Mouse (Mus musculus): ENCODE results near the gene Prkcb.
A peak's percentile ranks its signal among the peaks of the same experiment; 100 is the strongest.

The Prkcb gene

DNA sequence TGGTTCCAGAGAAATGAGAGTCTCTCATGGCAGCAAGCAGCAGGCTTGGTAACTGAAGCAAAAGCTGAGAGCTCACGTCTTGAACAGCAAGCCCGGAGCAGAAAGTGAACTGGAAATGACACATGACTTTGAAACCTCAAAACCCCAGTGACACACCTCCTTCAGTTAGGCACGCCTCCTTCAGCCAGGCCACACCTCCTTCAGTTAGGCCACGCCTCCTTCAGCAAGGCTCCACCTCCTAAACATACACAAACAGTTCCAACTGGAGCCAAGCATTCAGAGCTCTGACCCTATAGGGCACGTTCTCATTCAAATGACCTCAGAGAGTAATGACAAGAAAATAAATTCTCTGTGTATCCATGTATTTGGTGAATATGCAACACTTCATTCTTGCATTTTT is 316.5 kb downstream of the Prkcb start:
- DNase-seq = no peak

- DNase-seq = no peak
Measured at GRCm38 (mm10) chr7:122609420-122609819, 320.9 kb downstream of the Prkcb start.

DNA sequence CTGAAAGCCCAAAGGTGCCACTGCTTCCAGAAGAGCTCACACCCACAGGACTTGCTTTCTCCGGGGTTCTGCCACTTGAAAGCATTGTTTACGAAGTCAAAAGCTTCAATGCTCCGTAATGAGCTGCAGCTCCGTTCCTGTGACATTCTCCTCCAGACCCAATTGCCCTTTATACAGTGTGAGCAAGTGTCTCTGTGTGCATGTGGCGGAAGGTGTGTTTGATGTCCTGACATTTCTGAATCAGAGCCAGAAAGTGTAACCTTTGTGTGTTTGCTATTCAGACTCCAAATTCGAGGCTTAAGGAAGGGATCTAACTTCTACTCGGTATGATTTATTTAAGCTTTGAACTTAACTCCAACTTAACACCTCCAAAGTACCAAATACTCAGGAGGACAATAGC is 321.6 kb downstream of the Prkcb start:
- DNase-seq = no peak

DNA sequence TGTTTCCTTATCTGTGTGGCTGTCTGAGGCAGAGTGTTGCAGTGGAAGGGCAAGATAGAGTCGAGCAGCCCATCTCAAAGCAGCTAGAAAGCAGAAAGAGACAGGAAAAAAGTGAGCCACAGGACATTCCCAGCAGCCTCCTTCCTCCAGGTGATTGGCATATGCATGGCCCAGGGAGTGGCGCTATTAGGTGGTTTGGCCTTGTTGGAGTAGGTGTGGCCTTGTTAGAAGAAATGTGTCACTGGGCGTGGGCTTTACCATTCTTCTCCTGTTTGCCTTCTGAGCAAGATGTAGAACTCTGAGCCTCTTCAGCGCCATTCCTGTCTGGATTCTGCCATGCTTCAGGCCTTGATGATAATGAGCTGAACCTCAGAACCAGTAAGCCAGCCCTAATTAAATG is 325.3 kb downstream of the Prkcb start:
- DNase-seq = no peak

- peak; percentile 36 to 44 for DNase-seq
Measured at GRCm38 (mm10) chr7:122622125-122622774, 333.7 kb downstream of the Prkcb start.

GRCm38 (mm10) chr7:122623753-122624152 is 335.2 kb downstream of the Prkcb start:
- no peak for DNase-seq

- no peak for DNase-seq
Measured at GRCm38 (mm10) chr7:122628050-122628449, 339.5 kb downstream of the Prkcb start.

DNA sequence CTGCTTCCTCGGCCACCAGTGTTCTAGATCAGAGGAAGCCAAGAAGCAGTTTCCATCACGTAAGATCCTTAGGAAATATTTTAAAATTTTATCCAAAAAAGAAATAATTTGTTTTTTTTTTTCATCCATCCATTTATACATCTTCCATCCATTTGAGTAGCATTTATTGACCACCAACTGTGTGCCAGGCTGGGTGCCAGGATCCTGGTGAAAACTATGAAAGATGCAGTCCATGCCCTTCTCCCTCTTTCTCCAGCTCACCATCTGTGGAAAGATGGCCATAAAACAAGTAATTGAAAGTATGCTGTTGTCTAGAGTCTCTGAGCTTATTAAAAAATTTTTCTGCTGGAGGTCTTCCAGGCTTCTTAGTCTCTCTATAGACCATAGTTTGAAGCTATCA is 341.8 kb downstream of the Prkcb start:
- peak; percentile 60 to 62 for DNase-seq

DNA sequence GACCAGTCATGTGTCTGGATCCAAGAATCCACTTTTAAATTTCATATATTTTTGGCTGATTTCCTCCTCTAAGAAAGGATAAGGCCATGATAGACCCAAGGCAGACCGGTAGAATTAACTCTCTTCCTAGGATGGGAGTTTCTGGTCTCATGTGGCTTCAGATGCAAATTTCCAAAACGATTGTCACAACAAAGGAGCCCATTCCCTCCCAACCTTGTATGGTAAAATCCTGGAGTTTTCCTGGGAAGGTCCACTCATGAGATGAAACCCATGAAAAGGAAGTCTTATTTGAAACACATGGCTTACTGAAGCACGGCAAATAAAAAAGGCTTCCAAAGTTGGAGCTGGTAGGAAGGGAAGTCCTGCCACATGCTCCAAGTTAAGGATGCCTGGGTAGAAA is 342.6 kb downstream of the Prkcb start:
- no peak for DNase-seq

DNA sequence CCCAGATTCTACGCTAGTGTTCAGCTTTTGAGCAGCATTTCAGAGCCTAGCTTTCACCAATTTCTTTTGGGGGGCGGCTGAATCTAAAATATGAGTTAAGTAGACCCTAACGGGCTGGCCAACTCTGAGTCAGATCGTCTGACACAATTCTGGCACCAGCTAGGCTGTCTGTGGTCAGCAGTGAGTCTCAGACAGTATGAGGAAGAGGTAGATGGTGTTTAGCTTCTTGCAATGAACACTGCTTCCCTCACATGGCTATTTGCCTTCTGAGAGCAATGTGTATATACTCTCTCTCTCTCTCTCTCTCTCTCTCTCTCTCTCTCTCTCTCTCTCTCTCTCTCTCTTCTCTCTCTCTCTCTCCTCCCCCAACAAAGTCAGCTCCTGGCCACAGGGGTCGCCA is 344.4 kb downstream of the Prkcb start:
- no peak for DNase-seq

- DNase-seq = no peak
Measured at GRCm38 (mm10) chr7:122633463-122633862, 344.9 kb downstream of the Prkcb start.

DNA sequence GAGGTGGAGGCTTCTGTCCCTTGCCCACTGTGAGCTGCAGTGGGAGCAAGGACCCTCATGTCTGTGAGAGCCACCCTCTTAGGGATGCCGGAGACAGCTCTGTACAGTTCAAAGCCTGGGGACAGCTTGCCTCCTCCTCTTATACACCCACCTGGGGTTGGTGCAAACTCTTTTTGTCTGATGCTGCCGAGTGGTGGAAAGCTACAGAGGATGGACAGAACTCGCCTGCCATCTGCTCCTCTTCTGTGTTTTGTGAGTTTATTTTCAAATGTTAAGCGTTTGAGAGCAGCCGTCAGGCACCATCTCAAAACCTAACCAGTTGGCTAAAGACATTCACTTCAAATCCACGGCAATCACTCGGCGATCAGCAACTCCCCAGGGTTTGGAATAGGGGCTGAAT is 355.1 kb downstream of the Prkcb start:
- DNase-seq = no peak

- DNase-seq = no peak
Measured at GRCm38 (mm10) chr7:122649306-122649705, 360.8 kb downstream of the Prkcb start.

GRCm38 (mm10) chr7:122652523-122652922 is 364.0 kb downstream of the Prkcb start:
- no peak for DNase-seq

GRCm38 (mm10) chr7:122656671-122657070 is 368.1 kb downstream of the Prkcb start:
- DNase-seq = no peak

DNA sequence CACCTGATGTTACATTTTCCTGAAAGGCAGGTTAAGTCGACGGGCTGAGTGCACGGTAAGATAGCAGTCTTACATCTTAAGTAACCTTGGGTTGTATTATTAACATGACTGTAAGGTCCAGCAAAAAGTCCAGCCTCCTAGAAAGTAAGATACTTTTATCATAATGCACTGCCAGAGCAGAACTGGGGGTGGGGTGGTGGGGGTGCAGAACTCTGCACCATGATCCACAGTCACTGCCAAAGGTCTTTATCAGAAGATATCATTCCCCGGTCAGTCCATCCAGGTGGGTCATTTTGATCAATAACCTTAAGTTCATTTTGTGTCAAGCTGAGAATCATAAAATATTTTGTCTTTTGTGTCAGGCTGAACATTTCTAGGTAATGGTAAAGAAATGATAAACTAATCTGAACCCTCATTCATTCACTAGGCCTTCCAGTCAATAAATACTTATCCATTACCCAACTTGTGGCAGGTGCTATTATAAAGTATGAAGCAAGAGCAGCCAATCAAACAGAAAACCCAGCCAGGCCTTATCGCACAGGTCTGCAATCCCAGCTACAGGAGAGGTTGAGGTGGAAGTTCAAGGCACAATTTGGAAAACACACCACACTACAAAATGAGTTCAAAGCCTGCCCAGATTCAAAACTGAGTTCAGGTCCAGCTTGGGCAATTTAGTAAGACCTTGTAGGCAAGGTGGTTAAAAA is 369.0 kb downstream of the Prkcb start:
- no peak for DNase-seq

DNA sequence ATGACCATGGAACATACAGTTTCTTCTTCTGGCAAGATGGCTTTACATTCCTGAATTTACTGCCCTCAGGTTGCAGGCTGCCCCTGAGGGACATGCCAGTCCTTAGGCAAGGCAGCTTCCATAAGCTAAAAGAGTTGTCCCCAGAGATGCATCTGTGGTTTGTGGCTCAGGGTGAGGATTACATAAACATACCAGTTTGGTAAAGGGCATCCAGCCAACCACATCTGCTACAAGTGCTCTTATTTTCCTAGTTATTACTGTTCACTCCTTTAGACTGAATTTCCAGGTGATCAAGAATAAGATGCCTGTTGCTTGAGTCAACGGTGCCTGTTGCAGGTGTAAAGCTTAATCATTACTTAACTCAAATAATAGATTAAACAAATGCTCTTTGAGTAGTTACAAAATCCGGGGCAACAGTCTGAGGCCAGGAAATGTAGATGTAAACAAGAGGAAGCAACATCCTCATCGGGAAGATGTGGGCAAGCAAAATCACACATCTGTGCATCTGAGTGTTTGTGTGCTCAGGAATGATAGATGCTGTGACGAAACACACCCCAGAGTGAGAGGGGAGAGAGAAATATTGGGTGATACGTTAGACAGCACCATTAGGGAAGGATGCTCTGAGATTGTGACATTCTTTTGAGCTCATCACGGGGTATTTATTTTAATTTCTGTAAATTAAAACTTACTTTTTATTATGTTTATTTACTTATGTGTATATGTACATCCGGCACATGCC is 376.9 kb downstream of the Prkcb start:
- no peak for DNase-seq

DNA sequence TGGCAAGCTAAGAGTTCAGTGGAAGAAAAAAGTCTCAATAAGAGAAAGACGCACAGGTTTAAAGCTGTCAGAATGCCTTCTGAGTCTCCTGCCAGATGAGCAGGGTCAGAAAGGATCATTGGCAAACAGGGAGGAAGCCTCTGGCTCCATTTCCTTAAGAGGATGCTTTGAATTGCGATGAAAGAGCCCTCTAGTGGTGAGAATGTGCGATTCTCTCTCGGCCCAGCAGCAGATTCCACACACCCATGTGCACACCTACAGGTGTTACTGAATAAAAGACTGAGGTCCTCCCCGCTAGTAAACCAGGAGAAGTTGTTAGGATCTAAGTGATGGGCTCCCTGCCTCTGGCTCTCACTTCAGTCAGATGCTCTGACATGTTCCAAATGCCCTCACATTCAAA is 379.4 kb downstream of the Prkcb start:
- peak; percentile 25 to 30 for DNase-seq

- no peak for DNase-seq
Measured at GRCm38 (mm10) chr7:122670442-122670872, 381.9 kb downstream of the Prkcb start, which contains the start of gene Cacng3. Gene Cacng3 (plus strand): TSS chr7:122670492.

DNA sequence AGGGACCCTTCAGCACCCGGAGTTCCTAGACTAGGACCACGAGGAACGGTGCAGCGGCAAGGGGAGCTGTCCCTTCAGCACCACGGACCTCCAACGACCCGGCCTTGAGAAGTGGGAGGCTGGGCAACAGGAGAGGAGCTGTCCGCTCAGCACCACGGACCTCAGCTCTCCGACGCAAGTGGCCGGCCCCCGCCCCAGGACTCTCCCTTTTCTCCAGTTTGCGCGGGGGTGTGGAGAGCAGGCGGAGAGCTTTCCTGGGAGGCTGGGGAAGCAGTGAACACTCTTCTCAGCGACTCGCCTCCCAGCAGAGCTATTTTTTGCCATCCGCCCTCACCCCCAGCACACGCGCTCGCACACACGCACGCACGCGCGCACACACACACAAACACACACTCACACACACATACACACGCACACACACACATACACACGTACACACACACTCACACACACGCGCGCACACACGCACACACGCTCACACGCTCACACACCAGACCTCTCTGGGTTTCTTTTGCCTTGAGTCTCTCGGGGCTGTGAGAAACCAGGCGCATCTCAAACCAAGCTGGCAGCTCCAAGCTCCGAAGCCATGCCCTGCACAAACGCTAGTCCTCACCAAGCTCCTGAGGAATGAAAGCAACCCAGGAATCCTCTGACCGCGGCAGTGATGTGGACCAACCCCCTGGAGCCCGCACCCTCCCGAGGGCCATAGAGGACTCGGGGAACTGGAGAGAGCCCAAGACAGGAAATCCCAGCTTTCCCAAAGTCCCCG is 382.5 kb downstream of the Prkcb start:
- peak; percentile 26 to 41 for DNase-seq

GRCm38 (mm10) chr7:122672981-122673380 is 384.4 kb downstream of the Prkcb start:
- DNase-seq = no peak

DNA sequence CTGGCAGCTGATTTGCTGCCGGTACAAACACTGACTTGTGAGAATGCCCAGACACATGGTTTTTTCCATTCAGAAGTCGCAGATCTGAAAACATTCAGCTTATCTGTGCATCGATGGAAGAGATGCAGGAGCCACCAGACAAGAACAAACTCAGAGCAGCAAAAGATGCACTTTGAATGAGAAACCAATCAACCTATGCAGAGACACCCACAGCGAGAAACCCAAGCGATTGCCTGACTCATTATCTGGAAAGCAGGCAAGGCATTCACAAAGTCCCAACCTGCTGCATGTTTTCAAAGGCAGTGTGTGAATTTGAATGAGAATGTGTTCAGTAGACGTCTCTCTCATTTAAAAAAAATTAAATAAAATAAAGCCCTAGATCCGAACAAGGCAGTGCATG is 386.7 kb downstream of the Prkcb start:
- DNase-seq = no peak

Measured in cerebellum, postnatal 36 days (tissue).